Mouse (Mus musculus) liver (tissue): ENCODE data around the gene Calr.

Experiments
- DNase-seq: peaks from one replicate; pipeline ENCODE4 v3.0.0-alpha.2; 2020; ENCODE audit warnings: mixed read lengths

The Calr gene

GRCm38 (mm10) chr8:84846722-84847572, at the start of gene Calr:
Gene Calr, minus strand, starts transcription at chr8:84846934.
- peak; percentile 100 for DNase-seq

GRCm38 (mm10) chr8:84895963-84896362, 49.2 kb upstream of the Calr start:
- no peak for DNase-seq

GRCm38 (mm10) chr8:84893709-84894134, 47.0 kb upstream of the Calr start, which contains the start of gene Gcdh:
Gene Gcdh, minus strand, starts transcription at chr8:84893921.
- DNase-seq, result peak; percentile 95

GRCm38 (mm10) chr8:84892993-84893708, 46.4 kb upstream of the Calr start:
- no peak for DNase-seq

GRCm38 (mm10) chr8:84889141-84889540, 42.4 kb upstream of the Calr start:
- no peak for DNase-seq

GRCm38 (mm10) chr8:84888280-84888679, 41.5 kb upstream of the Calr start:
- DNase-seq, result no peak

GRCm38 (mm10) chr8:84884728-84885127, 38.0 kb upstream of the Calr start:
- DNase-seq, result no peak

- DNase-seq, result peak; percentile 43
These were observed 32.2 kb upstream of the Calr start for GRCm38 (mm10) chr8:84878915-84879314.

- no peak for DNase-seq
These were observed 30.7 kb upstream of the Calr start for GRCm38 (mm10) chr8:84877297-84878035.

- no peak for DNase-seq
These were observed 27.6 kb upstream of the Calr start for GRCm38 (mm10) chr8:84874339-84874738.

GRCm38 (mm10) chr8:84873016-84873415, 26.3 kb upstream of the Calr start:
- no peak for DNase-seq

GRCm38 (mm10) chr8:84872309-84872965, 25.7 kb upstream of the Calr start:
- peak; percentile 70 for DNase-seq

GRCm38 (mm10) chr8:84871376-84872308, 24.9 kb upstream of the Calr start, which contains the start of gene Syce2:
Gene Syce2, plus strand, starts transcription at chr8:84872111.
- DNase-seq, result peak; percentile 93

- DNase-seq, result peak; percentile 93
These were observed 10.2 kb upstream of the Calr start, which contains the start of gene Farsa for GRCm38 (mm10) chr8:84856864-84857441. Gene Farsa, plus strand, starts transcription at chr8:84856989.

GRCm38 (mm10) chr8:84856434-84856833, 9.7 kb upstream of the Calr start:
- DNase-seq, result no peak

GRCm38 (mm10) chr8:84847684-84848435, 1.1 kb upstream of the Calr start:
- DNase-seq, result peak; percentile 59

- DNase-seq, result no peak
These were observed 526 bp downstream of the Calr start for GRCm38 (mm10) chr8:84846094-84846721.

GRCm38 (mm10) chr8:84845355-84846093, 1.2 kb downstream of the Calr start:
- peak; percentile 65 for DNase-seq
